Mouse (Mus musculus): ENCODE results near the gene Acadl. TPM values are rescaled to one million over a fixed set of nuclear protein-coding genes. Genes with fewer than 3 reads are reported as not detected.

The Acadl gene
- polyA plus RNA-seq, 1 experiment: 34.1 TPM

- 71% methylated on average over 1 of the region's 1 CpGs for WGBS
- Histone ChIP-seq H3K4me3 (replicated peaks; ENCODE audit: extremely low read depth, low read depth, low read length) (no peak overlapping the region), H3K4me1 (ENCODE audit: control insufficient read depth, insufficient read depth, low read length) (peaks cover 10% of the 10 kb centered on the region)
- DNase-seq: no peak
- no peak for TF ChIP-seq CTCF (IDR thresholded peaks at IDR 0.05; ENCODE audit: insufficient read depth, low read length)
- TF ChIP-seq POLR2A (IDR thresholded peaks at IDR 0.05; ENCODE audit: borderline replicate concordance, extremely low read depth, low read depth, low read length): no peak
Observed at GRCm38 (mm10) chr1:66806821-66807220, 56.3 kb downstream of the Acadl start.

GRCm38 (mm10) chr1:66805408-66805807 is 57.7 kb downstream of the Acadl start:
- H3K4me3 ChIP-seq (replicated peaks; ENCODE audit: extremely low read depth, low read depth, low read length): no peak overlapping the region
- WGBS: 90% methylated on average over 1 of the region's 1 CpGs
- DNase-seq: no peak
- peaks cover 10% of the 10 kb centered on the region for H3K4me1 ChIP-seq (ENCODE audit: control insufficient read depth, insufficient read depth, low read length)
- TF ChIP-seq POLR2A (IDR thresholded peaks at IDR 0.05; ENCODE audit: borderline replicate concordance, extremely low read depth, low read depth, low read length) (no peak), CTCF (IDR thresholded peaks at IDR 0.05; ENCODE audit: insufficient read depth, low read length) (no peak)

- TF ChIP-seq CTCF (IDR thresholded peaks at IDR 0.05; ENCODE audit: insufficient read depth, low read length): no peak
- TF ChIP-seq POLR2A (IDR thresholded peaks at IDR 0.05; ENCODE audit: borderline replicate concordance, extremely low read depth, low read depth, low read length): no peak
- DNase-seq: no peak
- peaks cover 7% of the 10 kb centered on the region for H3K4me1 ChIP-seq (ENCODE audit: control insufficient read depth, insufficient read depth, low read length)
- 79% methylated on average over 5 of the region's 5 CpGs for WGBS
- H3K4me3 ChIP-seq (replicated peaks; ENCODE audit: extremely low read depth, low read depth, low read length): no peak overlapping the region
Observed at GRCm38 (mm10) chr1:66804710-66805109, 58.4 kb downstream of the Acadl start.

GRCm38 (mm10) chr1:66797962-66798361 is 65.1 kb downstream of the Acadl start:
- 90% methylated on average over 2 of the region's 2 CpGs for WGBS
- DNase-seq: no peak
- TF ChIP-seq POLR2A (IDR thresholded peaks at IDR 0.05; ENCODE audit: borderline replicate concordance, extremely low read depth, low read depth, low read length): no peak
- no peak for TF ChIP-seq CTCF (IDR thresholded peaks at IDR 0.05; ENCODE audit: insufficient read depth, low read length)
- Histone ChIP-seq H3K4me3 (replicated peaks; ENCODE audit: extremely low read depth, low read depth, low read length) (no peak overlapping the region), H3K4me1 (ENCODE audit: control insufficient read depth, insufficient read depth, low read length) (no peaks in the 10 kb centered on the region)

DNA sequence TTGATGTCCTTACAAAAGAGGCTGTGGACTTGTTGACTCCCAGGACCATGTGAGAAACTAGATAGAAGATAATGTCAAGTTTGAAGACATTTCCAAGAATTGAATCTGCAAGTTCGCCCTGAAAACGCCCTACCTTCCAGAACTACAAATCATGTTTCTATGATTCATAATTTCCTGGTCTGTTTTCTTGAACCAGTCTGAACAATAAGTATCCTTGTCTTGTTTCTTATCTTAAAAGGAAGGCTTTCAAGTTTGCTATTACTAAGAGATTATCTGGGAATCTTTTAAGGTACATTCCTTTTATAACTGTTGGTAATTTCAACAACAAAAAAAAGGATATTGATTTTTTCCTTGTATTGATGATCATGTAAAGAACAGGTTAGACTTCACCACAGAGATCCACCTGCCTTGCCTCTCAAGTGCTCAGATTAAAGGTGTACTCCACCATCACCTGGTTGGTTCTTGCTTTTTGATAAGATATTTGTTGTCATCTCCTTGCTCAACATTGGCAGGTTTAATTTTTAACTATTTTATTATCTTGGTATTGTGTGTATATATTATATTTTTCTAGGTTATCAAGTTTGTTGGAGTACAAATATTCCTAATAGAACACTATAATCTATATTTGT is 70.1 kb downstream of the Acadl start:
- Histone ChIP-seq H3K4me3 (replicated peaks; ENCODE audit: extremely low read depth, low read depth, low read length) (no peak overlapping the region), H3K4me1 (ENCODE audit: control insufficient read depth, insufficient read depth, low read length) (peaks cover 2% of the 10 kb centered on the region)
- no peak for TF ChIP-seq CTCF (IDR thresholded peaks at IDR 0.05; ENCODE audit: insufficient read depth, low read length)
- 60% methylated on average over 2 of the region's 2 CpGs for WGBS
- DNase-seq: no peak

DNA sequence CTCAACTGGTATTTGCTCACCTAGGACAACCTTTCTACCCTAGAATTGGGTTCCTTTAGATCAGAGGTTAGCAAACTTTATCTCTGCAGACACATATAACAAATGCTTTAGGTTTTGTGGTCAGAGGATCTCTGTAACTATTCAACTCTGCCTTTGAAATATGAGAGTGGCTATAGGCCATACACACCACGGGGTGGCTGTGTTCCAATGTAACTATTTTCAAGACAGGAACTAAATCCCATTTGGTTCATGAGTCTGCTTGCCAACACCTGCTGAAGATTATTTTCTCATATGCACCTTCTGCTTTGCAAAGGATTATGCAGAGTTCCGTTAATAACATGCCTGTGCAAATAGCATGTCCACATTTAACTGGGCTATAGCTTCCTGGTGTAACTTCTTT is 80.8 kb downstream of the Acadl start:
- TF ChIP-seq CTCF (IDR thresholded peaks at IDR 0.05; ENCODE audit: insufficient read depth, low read length) (no peak), POLR2A (IDR thresholded peaks at IDR 0.05; ENCODE audit: borderline replicate concordance, extremely low read depth, low read depth, low read length) (no peak)
- Histone ChIP-seq H3K4me3 (replicated peaks; ENCODE audit: extremely low read depth, low read depth, low read length) (no peak overlapping the region), H3K4me1 (ENCODE audit: control insufficient read depth, insufficient read depth, low read length) (no peaks in the 10 kb centered on the region)
- no peak for DNase-seq
- WGBS: 53% methylated on average over 2 of the region's 2 CpGs

GRCm38 (mm10) chr1:66781027-66781426 is 82.0 kb downstream of the Acadl start:
- WGBS: 57% methylated on average over 4 of the region's 4 CpGs
- no peak overlapping the region for H3K4me3 ChIP-seq (replicated peaks; ENCODE audit: extremely low read depth, low read depth, low read length)
- no peaks in the 10 kb centered on the region for H3K4me1 ChIP-seq (ENCODE audit: control insufficient read depth, insufficient read depth, low read length)
- TF ChIP-seq POLR2A (IDR thresholded peaks at IDR 0.05; ENCODE audit: borderline replicate concordance, extremely low read depth, low read depth, low read length): no peak
- no peak for TF ChIP-seq CTCF (IDR thresholded peaks at IDR 0.05; ENCODE audit: insufficient read depth, low read length)
- no peak for DNase-seq

Other genes starting within 250 kb of the Acadl start
- 14.0 and 17.0 TPM in 2 replicates for gene Rpe, start 162.4 kb downstream of the Acadl start, polyA plus RNA-seq (2012; rRNA removed)
- 2.8 and 3.6 TPM in 2 replicates for gene Kansl1l, start 45.7 kb downstream of the Acadl start, polyA plus RNA-seq (2012; rRNA removed)
- 4.3 and 86.4 TPM in 2 replicates for gene Myl1, start 82.1 kb upstream of the Acadl start, polyA plus RNA-seq (2012; rRNA removed)
- 51.3 and 62.0 TPM in 2 replicates for gene Lancl1, start 175.6 kb upstream of the Acadl start, polyA plus RNA-seq (2012; rRNA removed)

All from lung, adult 2 months (tissue).